Mouse (Mus musculus) ovary, adult 10 weeks (tissue): ENCODE data around the gene Rpl18a. TPM values are rescaled to one million over a fixed set of nuclear protein-coding genes. Genes with fewer than 3 reads are reported as not detected.

Experiments
- polyA plus RNA-seq: library from polyadenylated mRNA; stranded (reverse); fragments of 350-450 nt; fragmentation: Illumina TruSeq; extraction: RNeasy Lipid Tissue Mini Kit (QIAGEN cat#74804); gene quantifications from one replicate; pipeline ENCODE4 v1.2.3, GENCODE M21; 2014

Rpl18a gene
- polyA plus RNA-seq, result 39.0 TPM

GRCm38 (mm10) chr8:70897021-70897680 lies at the start of gene Rpl18a:
TSS of gene Rpl18a (minus strand) at chr8:70897412.

GRCm38 (mm10) chr8:70905831-70906736 lies 8.9 kb upstream of the Rpl18a start, which contains the start of gene Map1s:
TSS of gene Map1s (plus strand) at chr8:70905932.

GRCm38 (mm10) chr8:70892022-70892895 lies 5.0 kb downstream of the Rpl18a start, which contains the start of gene Slc5a5:
TSS of gene Slc5a5 (minus strand) at chr8:70892757.

GRCm38 (mm10) chr8:70873364-70873985 lies 23.7 kb downstream of the Rpl18a start, which contains the start of gene Ccdc124:
TSS of gene Ccdc124 (minus strand) at chr8:70873935.

GRCm38 (mm10) chr8:70862824-70863641 lies 34.2 kb downstream of the Rpl18a start, which contains the start of gene Kcnn1:
TSS of gene Kcnn1 (minus strand) at chr8:70863258.

Other genes with a start within 250 kb of the Rpl18a start
- gene Pgpep1, start 237.0 kb downstream of the Rpl18a start, polyA plus RNA-seq, result 17.5 TPM
- gene Lsm4, start 224.2 kb downstream of the Rpl18a start, polyA plus RNA-seq, result not detected
- gene Jund, start 198.5 kb downstream of the Rpl18a start, polyA plus RNA-seq, result 20.4 TPM
- not detected for gene Iqcn, start 194.0 kb downstream of the Rpl18a start, polyA plus RNA-seq
- not detected for gene Gm3336, start 178.9 kb downstream of the Rpl18a start, polyA plus RNA-seq
- gene Pde4c, start 173.7 kb downstream of the Rpl18a start, polyA plus RNA-seq, result not detected
- 2.5 TPM for gene Rab3a, start 142.7 kb downstream of the Rpl18a start, polyA plus RNA-seq
- not detected for gene Mpv17l2, start 136.5 kb downstream of the Rpl18a start, polyA plus RNA-seq
- 1.7 TPM for gene Pik3r2, start 120.7 kb downstream of the Rpl18a start, polyA plus RNA-seq
- gene Mast3, start 92.4 kb downstream of the Rpl18a start, polyA plus RNA-seq, result 2.1 TPM
- not detected for gene Il12rb1, start 89.0 kb downstream of the Rpl18a start, polyA plus RNA-seq
- 1.1 TPM for gene Arrdc2, start 57.7 kb downstream of the Rpl18a start, polyA plus RNA-seq
- 0.26 TPM for gene Kcnn1, start 34.2 kb downstream of the Rpl18a start, polyA plus RNA-seq
- not detected for gene Ccdc124, start 23.5 kb downstream of the Rpl18a start, polyA plus RNA-seq
- gene Slc5a5, start 4.7 kb downstream of the Rpl18a start, polyA plus RNA-seq, result not detected
- gene Map1s, start 8.5 kb upstream of the Rpl18a start, polyA plus RNA-seq, result 2.4 TPM